Mouse (Mus musculus) embryonic facial prominence, embryonic 14.5 days (tissue): Measurements from ENCODE around the gene Tmem144. TPM values are rescaled to one million over a fixed set of nuclear protein-coding genes. Genes with fewer than 3 reads are reported as not detected.

Experiments used
- ATAC-seq: fragments of 200-750 bp; cut with Nextera tagmentation; 2 replicates; pipeline ENCODE4 v1.8.0; 2017; ENCODE audit warnings: low read depth, moderate number of reproducible peaks, moderate TSS enrichment
- DNase-seq: peaks from one replicate; pipeline ENCODE4 v3.0.0-alpha.2; 2015; ENCODE audit warnings: low spot score
- H3K27ac ChIP-seq: fragments of 300-500 bp; sonication (generic); replicated peaks from 2 replicates; pipeline ENCODE4 v1.5.1; 2014; ENCODE audit warnings: low read depth, mild to moderate bottlenecking, low read length, moderate library complexity
- H3K27me3 ChIP-seq: fragments of 300-500 bp; sonication (generic); replicated peaks from 2 replicates; pipeline ENCODE4 v1.6.1; 2014; ENCODE audit warnings: low read length; ENCODE audit not compliant: control insufficient read depth, insufficient read depth
- H3K36me3 ChIP-seq: fragments of 300-500 bp; sonication (generic); 2 replicates; pipeline ENCODE4 v1.6.1; 2014; ENCODE audit warnings: low read length, mixed read lengths; ENCODE audit not compliant: control insufficient read depth, insufficient read depth
- H3K4me1 ChIP-seq: fragments of 300-500 bp; sonication (generic); 2 replicates; pipeline ENCODE4 v1.6.1; 2014; ENCODE audit warnings: antibody characterized with exemption, low read length; ENCODE audit not compliant: control insufficient read depth, insufficient read depth
- H3K4me2 ChIP-seq: fragments of 300-500 bp; sonication (generic); 2 replicates; pipeline ENCODE4 v1.6.1; 2014; ENCODE audit warnings: low read depth, mild to moderate bottlenecking, low read length, moderate library complexity, mixed read lengths
- H3K4me3 ChIP-seq: fragments of 300-500 bp; sonication (generic); 2 replicates; pipeline ENCODE4 v1.5.1; 2014; ENCODE audit warnings: low read depth, mild to moderate bottlenecking, low read length
- H3K9ac ChIP-seq: fragments of 300-500 bp; sonication (generic); 2 replicates; pipeline ENCODE4 v1.6.1; 2014; ENCODE audit warnings: low read depth, mild to moderate bottlenecking, low read length, moderate library complexity, mixed read lengths
- H3K9me3 ChIP-seq: fragments of 300-500 bp; sonication (generic); 2 replicates; pipeline ENCODE4 v1.6.1; 2016; ENCODE audit warnings: low read length; ENCODE audit not compliant: control insufficient read depth
- WGBS: fragments of 180-500 bp; shearing (Covaris S2); extraction: QIAGEN DNeasy Blood & Tissue Kit; methylation state at CpG from one replicate; pipeline ENCODE4 v1.1.7; 2014; 5-methylcytosine and 5-hydroxymethylcytosine counted together
- polyA plus RNA-seq: library from polyadenylated mRNA; unstranded; fragments of >200 nt; fragmentation: Nextera tagmentation; extraction: Ambion mirVana; gene quantifications from 2 replicates; pipeline ENCODE4 v1.2.1, GENCODE M21; 2014

Gene Tmem144
- polyA plus RNA-seq, 1 experiment from 2014 or later = 3.3 TPM

DNA sequence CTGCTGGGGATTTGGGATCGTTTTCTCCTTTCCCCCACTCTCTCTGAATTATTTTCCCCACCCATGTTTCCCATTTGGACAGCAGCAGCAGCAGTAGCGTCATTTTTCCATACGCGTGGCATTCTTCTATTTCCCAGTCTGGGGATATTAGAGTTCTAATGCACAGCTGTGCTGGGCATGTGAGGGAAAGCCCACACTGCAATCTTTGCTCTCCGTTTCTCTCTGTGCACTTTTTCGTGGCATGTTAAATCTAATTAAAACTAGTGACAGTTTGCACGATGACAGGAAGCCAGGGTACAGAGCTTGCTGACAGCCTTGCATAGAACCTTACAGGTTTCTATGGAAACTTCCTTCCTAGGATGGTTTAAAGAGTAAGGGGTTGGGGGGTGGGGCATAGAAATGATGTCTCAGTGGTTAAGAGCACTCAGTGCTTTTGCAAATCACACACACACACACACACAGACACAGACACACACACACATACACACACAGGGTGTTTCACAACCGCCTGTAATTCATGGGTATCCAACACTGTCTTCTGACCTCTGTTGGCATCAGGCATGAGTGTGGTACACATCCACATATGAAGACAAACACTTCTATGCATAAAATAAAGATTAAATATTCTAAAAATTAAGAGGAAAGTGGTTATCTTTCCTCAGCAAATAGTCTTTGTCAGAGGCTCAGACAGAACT lies 34.7 kb upstream of the Tmem144 start:
- H3K4me3 ChIP-seq = peak overlapping the region; percentile 13
- DNase-seq (peak; percentile 81), ATAC-seq (peak; percentile 47; the same call in 1 of the 2 replicates)
- no peaks in the 10 kb centered on the region for H3K36me3 ChIP-seq
- no peak overlapping the region for H3K27ac ChIP-seq
- H3K4me1 ChIP-seq = peaks cover 4% of the 10 kb centered on the region; the same call in 1 of the 2 replicates
- H3K4me2 ChIP-seq = peak overlapping the region; percentile 45
- WGBS = 29% methylated on average over 8 of the region's 8 CpGs
- H3K9me3 ChIP-seq = no peaks in the 10 kb centered on the region
- no peaks in the 10 kb centered on the region for H3K27me3 ChIP-seq
- H3K9ac ChIP-seq = no peak overlapping the region

DNA sequence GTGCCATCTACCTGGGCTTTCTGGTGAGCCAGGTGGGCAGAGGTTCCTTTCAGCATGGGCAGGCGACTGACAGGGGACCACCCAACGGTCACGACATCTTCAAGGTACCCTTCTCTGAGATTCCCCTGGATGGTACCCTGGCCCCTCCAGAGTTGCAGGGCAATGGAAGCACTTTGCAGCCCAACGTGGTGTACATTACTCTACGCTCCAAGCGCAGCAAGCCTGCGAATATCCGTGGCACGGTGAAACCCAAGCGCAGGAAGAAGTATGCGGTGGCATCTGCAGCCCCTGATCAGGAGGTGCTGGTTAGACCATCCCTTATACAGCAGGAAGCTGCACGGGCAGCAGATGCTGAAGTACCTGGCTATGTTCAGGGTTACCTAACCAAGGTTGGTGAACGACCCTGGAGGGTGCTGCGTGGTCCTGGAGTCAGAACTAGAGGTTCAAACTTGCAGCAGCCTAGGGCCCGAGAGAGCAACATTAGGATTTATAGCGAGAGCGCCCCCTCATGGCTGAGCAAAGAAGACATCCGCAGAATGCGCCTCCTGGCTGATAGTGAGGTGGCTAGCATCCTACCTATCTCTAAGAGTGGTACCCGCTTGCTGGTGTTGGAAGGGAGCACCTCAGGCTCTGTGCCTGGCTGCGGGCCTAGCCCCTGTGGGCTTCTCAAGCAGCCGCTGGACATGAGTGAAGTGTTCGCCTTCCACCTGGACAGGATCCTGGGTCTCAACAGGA lies 34.0 kb upstream of the Tmem144 start:
- H3K4me2 ChIP-seq = peak overlapping the region; percentile 45
- DNase-seq = no peak
- 84% methylated on average over 22 of the region's 23 CpGs for WGBS
- H3K36me3 ChIP-seq = no peaks in the 10 kb centered on the region
- peak overlapping the region; percentile 39; the same call in 1 of the 2 replicates for H3K27ac ChIP-seq
- H3K9ac ChIP-seq = peak overlapping the region; percentile 46
- no peaks in the 10 kb centered on the region for H3K9me3 ChIP-seq
- peak; percentile 17; the same call in 1 of the 2 replicates for ATAC-seq
- H3K27me3 ChIP-seq = no peaks in the 10 kb centered on the region
- peaks cover 4% of the 10 kb centered on the region; the same call in 1 of the 2 replicates for H3K4me1 ChIP-seq
- peak overlapping the region; percentile 29 for H3K4me3 ChIP-seq

DNA sequence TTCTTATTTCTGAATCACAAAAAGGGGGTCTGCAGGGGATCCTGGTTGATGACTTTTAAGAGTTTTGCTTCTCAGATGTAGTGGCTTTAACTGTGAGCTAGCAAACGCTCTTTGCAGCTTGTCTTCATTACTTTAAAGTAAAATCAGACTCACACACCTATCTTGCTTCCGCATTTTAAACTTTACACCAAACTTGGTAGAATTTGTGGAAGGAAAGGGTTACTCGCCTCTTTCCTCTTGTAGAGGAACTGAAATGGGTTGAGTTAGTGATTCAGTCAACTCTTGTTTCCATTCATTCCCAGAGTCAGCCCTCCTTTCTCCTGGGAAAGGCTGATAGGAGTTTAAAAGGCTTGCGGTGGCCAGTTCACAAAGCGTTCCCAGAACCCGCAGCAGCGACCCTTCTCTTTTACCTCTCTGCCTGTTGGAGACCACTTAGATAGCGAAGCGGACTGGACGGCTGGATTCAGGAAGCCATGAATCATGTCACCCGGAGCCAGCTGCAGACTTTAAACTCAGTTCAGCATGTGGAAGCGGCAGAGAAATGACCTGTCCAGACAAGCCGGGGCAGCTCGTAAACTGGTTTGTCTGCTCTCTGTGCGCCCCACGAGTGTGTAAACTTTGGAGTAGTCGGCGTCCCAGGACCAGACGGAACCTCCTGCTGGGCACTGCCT lies 33.2 kb upstream of the Tmem144 start:
- peak; percentile 51 for DNase-seq
- Histone ChIP-seq H3K9ac (peak overlapping the region; percentile 46), H3K4me2 (peak overlapping the region; percentile 45)

DNA sequence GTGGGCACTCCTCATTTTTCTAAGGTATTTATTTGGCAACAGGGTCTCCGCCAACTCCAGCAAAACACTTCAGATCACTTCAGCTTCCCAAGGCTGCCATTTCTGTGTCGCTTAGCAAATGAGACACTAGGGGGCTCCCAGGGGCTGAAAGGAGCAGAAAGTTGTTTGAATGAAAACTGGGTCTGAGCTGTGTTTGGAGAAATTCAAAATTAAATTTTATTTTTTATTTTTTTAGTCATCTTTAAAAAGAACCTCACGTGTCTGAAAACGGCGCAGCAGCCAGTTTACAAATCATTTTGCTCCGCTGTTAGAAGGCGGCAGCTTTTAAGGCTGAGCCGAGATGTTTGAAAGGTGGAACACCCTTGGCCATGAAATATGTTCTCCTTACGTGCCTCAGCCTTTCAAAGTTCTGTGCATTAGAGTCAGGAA lies 32.2 kb upstream of the Tmem144 start:
- peak overlapping the region; percentile 28 for H3K4me3 ChIP-seq

More for the DNA sequence above, 33.2 kb upstream of the Tmem144 start:
- H3K27me3 ChIP-seq = no peaks in the 10 kb centered on the region
- H3K9me3 ChIP-seq = no peaks in the 10 kb centered on the region
- WGBS = 52% methylated on average over 18 of the region's 19 CpGs
- H3K4me3 ChIP-seq = peak overlapping the region; percentile 29
- no peaks in the 10 kb centered on the region for H3K36me3 ChIP-seq
- peak overlapping the region; percentile 39; the same call in 1 of the 2 replicates for H3K27ac ChIP-seq
- 0 out of 2 replicates have a peak, but pooled peaks have one; percentile 42 for ATAC-seq
- peaks cover 4% of the 10 kb centered on the region; the same call in 1 of the 2 replicates for H3K4me1 ChIP-seq

DNA sequence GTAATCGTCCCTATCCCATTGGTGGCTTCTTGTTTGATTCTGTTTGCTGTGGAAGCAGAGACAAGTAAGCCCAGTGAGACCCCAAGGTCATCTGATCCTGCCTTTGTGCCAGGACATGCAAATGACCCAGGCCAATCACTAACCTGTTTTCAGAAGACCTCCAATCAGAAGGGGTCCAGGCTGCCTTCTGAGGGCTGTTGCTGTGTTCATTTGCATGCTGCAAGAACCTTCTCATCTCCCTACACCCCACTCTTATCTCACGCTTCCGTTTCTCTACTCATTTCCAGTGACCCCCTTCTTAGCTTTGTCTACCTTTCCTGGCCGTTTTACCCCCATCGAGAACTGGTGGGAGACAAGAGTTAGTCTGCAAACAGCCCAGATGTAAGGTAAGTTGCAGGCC lies 31.7 kb upstream of the Tmem144 start, which contains the start of gene Fam198b:
Fam198b (plus strand) TSS at position 229 of the 400 bp plus-strand sequence.
- H3K4me1 ChIP-seq = peaks cover 4% of the 10 kb centered on the region; the same call in 1 of the 2 replicates
- H3K4me2 ChIP-seq = peak within 1 kb of the TSS; percentile 50
- H3K9me3 ChIP-seq = no peaks in the 10 kb centered on the region
- H3K9ac ChIP-seq = peak within 1 kb of the TSS; percentile 42; the same call in 1 of the 2 replicates
- no peaks in the 10 kb centered on the region for H3K36me3 ChIP-seq
- H3K4me3 ChIP-seq = peak within 1 kb of the TSS; percentile 28
- 58% methylated on average over 5 of the region's 5 CpGs for WGBS
- DNase-seq = no peak
- peak within 1 kb of the TSS; percentile 44; the same call in 1 of the 2 replicates for H3K27ac ChIP-seq
- ATAC-seq = no peak
- no peaks in the 10 kb centered on the region for H3K27me3 ChIP-seq

More for the DNA sequence above, 32.2 kb upstream of the Tmem144 start:
- no peak for ATAC-seq
- H3K9me3 ChIP-seq = no peaks in the 10 kb centered on the region
- H3K36me3 ChIP-seq = no peaks in the 10 kb centered on the region
- peak overlapping the region; percentile 42; the same call in 1 of the 2 replicates for H3K9ac ChIP-seq
- H3K27me3 ChIP-seq = no peaks in the 10 kb centered on the region
- DNase-seq = peak; percentile 65
- peaks cover 4% of the 10 kb centered on the region; the same call in 1 of the 2 replicates for H3K4me1 ChIP-seq
- 20% methylated on average over 9 of the region's 9 CpGs for WGBS
- peak overlapping the region; percentile 50 for H3K4me2 ChIP-seq
- peak overlapping the region; percentile 44; the same call in 1 of the 2 replicates for H3K27ac ChIP-seq

DNA sequence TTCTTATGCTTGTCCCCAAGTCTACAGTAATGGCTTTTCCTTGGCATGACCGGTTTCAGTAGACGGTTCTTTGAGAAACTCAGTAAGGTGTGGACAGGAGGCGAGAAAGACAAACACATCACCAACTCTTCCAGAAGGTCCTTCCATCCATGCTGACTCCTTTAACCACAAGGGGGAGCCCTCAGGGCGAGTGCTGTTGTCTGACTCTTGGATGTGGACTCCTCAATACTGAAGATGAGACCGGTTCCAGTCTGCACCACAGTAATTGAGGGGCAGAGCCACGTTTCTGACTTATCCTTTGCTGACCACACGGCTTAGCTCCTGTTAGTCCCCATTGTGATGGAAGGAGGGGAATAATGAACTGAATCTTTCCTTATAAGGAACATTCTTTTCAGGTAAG lies 30.5 kb upstream of the Tmem144 start:
- Histone ChIP-seq H3K4me1 (peaks cover 4% of the 10 kb centered on the region; the same call in 1 of the 2 replicates), H3K27ac (no peak overlapping the region), H3K9ac (no peak overlapping the region), H3K4me3 (no peak overlapping the region), H3K4me2 (no peak overlapping the region), H3K27me3 (no peaks in the 10 kb centered on the region), H3K9me3 (no peaks in the 10 kb centered on the region), H3K36me3 (no peaks in the 10 kb centered on the region)
- DNase-seq (peak; percentile 61), ATAC-seq (no peak)
- 42% methylated on average over 7 of the region's 7 CpGs for WGBS

DNA sequence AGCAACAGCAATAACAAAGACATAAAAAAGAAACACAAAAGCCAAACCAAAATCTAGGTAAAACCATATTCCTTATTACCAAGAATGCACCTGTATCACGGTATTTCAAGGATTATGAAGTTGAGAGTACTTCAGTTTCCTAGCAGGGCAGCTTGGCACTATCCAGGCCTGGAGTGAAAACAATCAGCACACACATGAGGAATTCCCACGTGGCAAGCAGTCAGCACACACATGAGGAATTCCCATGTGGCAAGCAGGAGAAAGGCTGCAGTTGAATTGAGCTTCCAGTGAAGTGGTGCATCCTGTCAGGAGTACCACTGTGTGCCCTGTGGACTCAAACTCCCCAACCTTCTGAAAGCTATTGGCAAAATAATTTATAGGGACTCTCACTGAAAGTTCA lies 29.1 kb upstream of the Tmem144 start:
- H3K4me1 ChIP-seq = peaks cover 4% of the 10 kb centered on the region; the same call in 1 of the 2 replicates
- DNase-seq (no peak), ATAC-seq (no peak)
- H3K4me2 ChIP-seq = no peak overlapping the region
- H3K4me3 ChIP-seq = no peak overlapping the region
- H3K9ac ChIP-seq = no peak overlapping the region
- no peaks in the 10 kb centered on the region for H3K36me3 ChIP-seq
- H3K27ac ChIP-seq = no peak overlapping the region
- no peaks in the 10 kb centered on the region for H3K9me3 ChIP-seq
- H3K27me3 ChIP-seq = no peaks in the 10 kb centered on the region
- WGBS = 55% methylated on average over 2 of the region's 2 CpGs

DNA sequence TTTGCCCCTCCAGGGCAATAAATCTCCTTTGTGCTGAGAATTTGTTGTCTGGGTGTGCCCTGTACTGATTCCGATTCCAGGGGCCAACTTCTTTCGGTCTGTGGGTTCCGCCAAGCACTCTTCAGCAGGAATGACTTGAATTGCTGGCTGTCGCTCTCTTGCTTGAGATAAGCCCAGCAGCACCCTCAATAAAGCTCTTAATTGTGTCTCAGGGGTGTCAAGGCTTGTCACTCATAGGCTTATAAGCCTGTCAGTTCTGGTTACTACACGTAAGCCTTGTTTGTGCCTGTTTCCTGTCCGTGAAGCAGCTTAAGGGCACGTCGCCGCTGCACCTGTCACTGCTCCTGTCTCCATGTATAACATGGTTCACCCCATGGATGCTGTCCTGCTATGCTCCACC lies 26.7 kb upstream of the Tmem144 start:
- ATAC-seq (no peak), DNase-seq (peak; percentile 38)
- no peak overlapping the region for H3K4me3 ChIP-seq
- no peaks in the 10 kb centered on the region for H3K27me3 ChIP-seq
- H3K4me1 ChIP-seq = peaks cover under 1% of the 10 kb centered on the region; the same call in 1 of the 2 replicates
- H3K27ac ChIP-seq = no peak overlapping the region
- no peak overlapping the region for H3K9ac ChIP-seq
- H3K9me3 ChIP-seq = no peaks in the 10 kb centered on the region
- 55% methylated on average over 9 of the region's 9 CpGs for whole genome bisulfite sequencing
- H3K36me3 ChIP-seq = no peaks in the 10 kb centered on the region
- H3K4me2 ChIP-seq = no peak overlapping the region
